Mouse (Mus musculus): ENCODE measurements around the gene Umod.

GRCm38 (mm10) chr7:119521816-119522215, 42.7 kb upstream of the Umod start:
- no peak for TF ChIP-seq CTCF (IDR thresholded peaks at IDR 0.05; ENCODE audit: low read depth)
- no peak for TF ChIP-seq EP300 (IDR thresholded peaks at IDR 0.05; ENCODE audit: low read depth)
